Mouse (Mus musculus) layer of hippocampus, adult 2 months (tissue): ENCODE measurements around the gene Fkbp4. TPM values are rescaled to one million over a fixed set of nuclear protein-coding genes. Genes with fewer than 3 reads are reported as not detected.
"Not testable (repeated sequence)": the region's sequence is repeated elsewhere in the genome, so short reads cannot be mapped to it uniquely, and the experiment has no call there.

Experiments used
- DNase-seq, 2 experiments: peaks; one replicate each; pipeline ENCODE4 v3.0.0; 2022; ENCODE audit warnings: low spot score in 2 of 2
- H3K27ac ChIP-seq: fragments of 200-600 bp; 2 replicates; pipeline ENCODE4 v1.8.1; 2022
- H3K4me3 ChIP-seq: fragments of 200-600 bp; 2 replicates; pipeline ENCODE4 v1.8.1; 2022; ENCODE audit warnings: mild to moderate bottlenecking
- CTCF ChIP-seq: fragments of 200-600 bp; conservative IDR thresholded peaks from 2 replicates; pipeline ENCODE4 v1.8.1; 2022; ENCODE audit warnings: antibody characterized with exemption, mild to moderate bottlenecking, moderate library complexity
- total RNA-seq, 2 experiments: library from RNA; stranded (reverse); gene quantifications; 2 replicates each; pipeline ENCODE4 v1.2.3; 2021

Gene Fkbp4
- total RNA-seq, 2 experiments from 2014 or later, result 105 to 115 TPM

DNA sequence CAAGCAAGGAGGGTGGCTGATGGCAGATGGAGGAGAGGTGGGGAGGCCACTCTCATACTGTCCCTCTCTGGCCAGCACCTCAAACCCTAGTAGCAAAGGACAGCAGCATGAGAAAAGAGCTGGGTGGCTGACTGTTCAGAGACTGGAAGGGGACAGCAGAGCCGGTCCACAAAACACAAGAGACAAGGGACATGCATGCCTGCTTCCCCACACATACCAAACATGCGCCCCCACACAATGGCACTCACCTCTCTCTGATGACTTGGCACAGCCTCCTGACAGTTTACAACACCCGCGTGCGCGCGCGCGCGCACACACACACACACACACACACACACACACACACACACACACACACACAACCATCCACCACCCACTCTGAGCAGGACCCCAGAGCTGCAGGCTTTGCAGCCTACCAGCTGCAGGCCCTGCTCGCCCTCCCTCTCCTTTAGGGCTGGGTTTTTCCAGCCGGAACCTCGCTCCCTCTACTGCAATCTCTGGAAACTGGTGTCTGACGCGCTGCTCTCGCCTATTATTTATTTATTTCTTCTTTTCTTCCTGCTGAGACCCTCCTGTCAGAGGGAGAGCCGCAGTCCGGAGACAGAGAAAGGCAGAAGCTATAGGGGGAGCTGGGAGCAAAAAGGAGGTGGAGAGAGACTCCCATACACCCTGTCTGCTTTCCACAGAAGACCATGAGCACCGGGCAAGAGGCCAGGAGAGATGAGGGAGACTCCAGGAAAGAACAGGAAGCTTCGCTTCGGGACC is 38.9 kb downstream of the Fkbp4 start:
- TF ChIP-seq CTCF, result no peak
- H3K4me3 ChIP-seq, result peak overlapping the region; percentile 60
- peak overlapping the region; percentile 90 for H3K27ac ChIP-seq
- peak in 1 of 2 experiments; percentile 49 for DNase-seq

DNA sequence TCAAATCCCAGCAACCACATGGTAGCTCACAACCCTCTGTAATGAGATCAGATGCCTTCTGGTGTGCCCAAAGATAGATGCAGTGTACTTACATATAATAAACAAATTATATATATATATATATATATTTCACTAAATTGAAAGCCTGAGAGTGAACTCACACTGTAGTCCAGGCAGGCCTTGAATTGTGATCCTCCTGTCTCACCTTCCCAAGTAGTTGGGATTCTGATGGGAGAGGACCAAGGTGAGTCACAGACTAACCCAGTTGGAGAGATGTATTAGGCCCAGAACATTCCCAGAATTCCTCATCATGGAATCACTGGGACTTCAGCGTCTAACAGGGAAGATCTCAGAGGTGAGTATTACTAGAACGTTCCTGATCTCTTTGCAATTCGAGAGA is 39.5 kb downstream of the Fkbp4 start, which contains the start of gene Nrip2:
TSS of gene Nrip2 (plus strand) at position 301 of the 400 bp plus-strand sequence.
- no peak for DNase-seq
- H3K27ac ChIP-seq, result peak within 1 kb of the TSS; percentile 90
- no peak for TF ChIP-seq CTCF
- peak within 1 kb of the TSS; percentile 60 for H3K4me3 ChIP-seq

DNA sequence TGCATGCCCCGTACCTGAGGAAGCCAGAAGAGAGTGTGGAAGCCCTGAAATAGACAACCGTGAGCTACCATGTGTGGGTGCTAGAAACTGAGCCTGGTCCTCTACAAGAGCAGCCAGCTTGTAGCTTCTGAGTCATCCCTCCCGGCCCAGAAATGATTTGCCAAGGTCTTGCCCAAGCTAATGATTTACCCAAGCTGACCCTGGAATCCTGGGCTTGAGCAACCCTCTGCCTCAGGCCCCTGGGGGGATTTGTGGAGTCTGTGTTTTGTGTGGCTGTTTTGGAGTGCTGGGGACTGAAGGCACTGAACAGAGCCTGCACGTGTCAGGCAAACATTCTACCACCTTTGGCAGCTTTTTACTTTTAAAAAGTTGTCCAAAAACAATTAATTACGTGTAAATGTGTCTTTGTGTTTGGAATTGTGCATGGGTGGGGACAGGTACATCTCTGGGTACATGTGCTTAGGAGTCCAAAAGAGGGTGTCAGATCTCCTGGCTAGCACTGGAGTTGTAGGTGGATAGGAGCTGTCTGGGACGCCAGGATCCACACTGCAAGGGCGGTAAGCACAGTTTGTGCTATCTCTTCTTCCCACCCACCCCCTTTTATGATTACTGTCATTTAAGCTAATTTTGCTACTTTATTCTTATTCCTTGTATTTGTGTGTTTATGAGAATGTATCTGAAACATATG is 40.8 kb downstream of the Fkbp4 start:
- no peak overlapping the region for H3K4me3 ChIP-seq
- H3K27ac ChIP-seq, result peak overlapping the region; percentile 36; the same call in 1 of the 2 replicates
- DNase-seq, result no peak
- TF ChIP-seq CTCF, result no peak

DNA sequence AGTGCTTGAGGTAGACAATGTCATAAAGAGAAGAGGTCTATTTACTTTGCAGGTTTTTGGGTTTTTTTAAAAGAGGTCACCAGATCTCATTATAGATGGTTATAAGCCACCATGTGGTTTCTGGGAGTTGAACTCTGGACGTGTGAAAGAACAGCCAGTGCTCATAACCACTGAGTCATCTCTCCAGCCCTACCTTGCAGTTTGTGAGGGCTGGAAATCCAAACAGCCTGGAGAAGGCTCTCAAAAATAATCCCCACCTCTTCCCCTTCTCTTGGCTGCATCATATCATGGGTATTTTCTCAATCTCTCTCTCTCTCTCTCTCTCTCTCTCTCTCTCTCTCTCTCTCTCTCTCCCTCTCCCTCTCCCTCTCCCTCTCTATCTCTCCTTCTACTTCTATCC is 47.8 kb downstream of the Fkbp4 start:
- TF ChIP-seq CTCF, result no peak
- no peak for DNase-seq
- Histone ChIP-seq H3K27ac (no peak overlapping the region), H3K4me3 (no peak overlapping the region)

DNA sequence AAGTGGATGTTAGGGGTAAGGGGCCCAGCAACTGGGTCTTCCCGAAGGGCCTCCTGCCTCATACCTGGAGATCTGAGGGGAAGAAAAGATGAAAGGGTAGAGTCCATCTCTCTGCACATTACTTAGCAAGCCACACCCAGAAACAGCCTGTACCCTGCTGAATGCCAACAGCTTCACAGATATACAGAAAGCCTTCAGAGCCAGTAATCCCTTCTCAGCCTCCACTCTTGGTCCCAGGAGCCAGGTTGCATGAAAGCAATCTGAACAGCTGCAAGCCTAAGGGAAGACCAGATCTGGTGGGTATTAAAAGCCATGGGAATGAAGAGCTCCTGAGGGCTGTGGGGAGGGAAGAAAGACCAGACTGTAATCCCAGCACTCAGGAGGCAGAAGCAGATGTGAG is 49.3 kb downstream of the Fkbp4 start:
- Histone ChIP-seq H3K4me3 (no peak overlapping the region), H3K27ac (no peak overlapping the region)
- no peak for DNase-seq
- no peak for TF ChIP-seq CTCF

DNA sequence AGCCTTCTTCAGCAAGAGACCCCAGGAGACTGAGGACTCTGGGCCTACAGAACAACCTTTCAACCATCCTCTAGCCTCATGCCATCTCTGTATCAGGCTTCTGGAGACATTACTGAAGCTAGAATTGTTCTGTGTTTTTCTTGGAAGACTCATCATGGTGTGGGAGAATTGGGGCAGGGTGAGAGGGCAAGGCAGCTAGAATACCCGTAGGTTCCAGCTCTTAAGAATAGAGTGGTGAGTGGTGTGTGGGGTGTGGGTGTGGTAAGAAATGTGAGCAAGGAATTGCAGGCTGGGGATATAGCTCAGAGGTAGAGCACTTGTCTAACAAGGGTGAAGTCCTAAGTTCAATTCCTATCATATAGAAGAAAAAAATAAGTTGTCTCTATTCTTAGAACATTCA is 53.5 kb downstream of the Fkbp4 start:
- no peak for DNase-seq
- no peak for TF ChIP-seq CTCF
- no peak overlapping the region for H3K4me3 ChIP-seq
- H3K27ac ChIP-seq, result no peak overlapping the region

DNA sequence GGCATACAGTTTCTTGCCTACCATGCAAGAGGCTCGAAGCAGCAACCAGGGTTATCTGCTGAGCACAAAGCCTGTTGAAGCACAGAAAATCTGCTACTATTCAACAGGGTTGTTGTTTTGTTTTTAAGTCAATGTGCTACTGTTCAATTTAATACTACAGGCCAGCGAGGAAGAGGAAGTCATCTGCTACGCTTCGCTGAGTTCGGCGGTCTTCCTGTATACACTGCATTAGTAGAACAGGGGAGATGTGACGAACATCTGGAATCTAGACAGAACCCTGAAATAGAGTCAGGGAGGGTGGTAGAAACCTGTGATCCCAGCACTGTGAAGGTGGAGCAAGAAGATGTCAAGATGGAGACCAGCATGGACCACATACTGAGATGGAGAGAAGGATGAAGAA is 54.7 kb downstream of the Fkbp4 start:
- Histone ChIP-seq H3K4me3 (no peak overlapping the region), H3K27ac (no peak overlapping the region)
- TF ChIP-seq CTCF, result no peak
- DNase-seq, result no peak

DNA sequence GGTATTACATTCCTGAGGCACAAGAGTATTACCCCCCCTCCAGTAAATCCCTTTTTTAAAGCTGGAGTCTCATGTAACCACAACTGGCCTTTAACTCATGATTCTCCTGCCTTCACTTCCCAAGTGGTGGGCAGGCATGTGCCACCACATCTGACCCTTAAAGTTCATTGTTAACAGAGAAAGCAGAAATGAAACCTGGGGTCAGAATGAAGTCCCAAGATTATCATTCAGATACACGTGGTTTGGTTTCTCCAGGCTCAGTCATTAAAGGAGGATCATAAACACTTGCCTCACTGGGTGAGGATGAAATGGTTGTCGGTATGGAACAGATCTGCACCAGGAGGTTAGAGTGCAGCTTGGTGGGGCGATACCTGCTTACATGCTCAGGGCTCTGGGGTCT is 57.2 kb downstream of the Fkbp4 start:
- no peak for TF ChIP-seq CTCF
- H3K27ac ChIP-seq, result no peak overlapping the region
- H3K4me3 ChIP-seq, result no peak overlapping the region
- no peak for DNase-seq

DNA sequence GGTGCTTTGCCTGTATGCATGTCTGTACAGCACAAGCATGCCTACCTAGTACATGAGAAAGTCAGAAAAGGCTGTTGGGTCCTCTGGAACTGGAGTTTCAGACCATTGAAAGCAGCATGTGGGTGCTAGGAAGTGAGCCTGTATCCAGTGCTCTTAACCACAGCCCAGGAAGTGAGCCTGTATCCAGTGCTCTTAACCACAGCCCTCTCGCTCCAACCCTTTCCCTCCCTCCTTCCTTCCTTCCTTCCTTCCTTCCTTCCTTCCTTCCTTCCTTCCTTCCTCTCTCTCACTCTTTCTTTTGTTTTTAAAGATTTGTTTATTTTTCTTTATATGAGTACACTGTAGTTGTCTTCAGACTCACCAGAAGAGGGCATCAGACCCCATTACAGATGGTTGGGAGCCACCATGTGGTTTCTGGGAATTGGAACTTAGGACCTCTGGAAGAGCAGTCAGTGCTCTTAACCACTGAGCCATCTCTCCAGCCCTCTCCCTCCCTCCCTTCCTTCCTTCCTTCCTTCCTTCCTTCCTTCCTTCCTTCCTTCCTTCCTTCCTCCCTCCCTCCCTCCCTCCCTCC is 57.8 kb downstream of the Fkbp4 start:
- not testable (repeated sequence) for DNase-seq, H3K27ac ChIP-seq, H3K4me3 ChIP-seq
- peak; percentile 59 for TF ChIP-seq CTCF

Other genes starting within 250 kb of the Fkbp4 start
- gene Tead4, start 137.9 kb downstream of the Fkbp4 start, total RNA-seq, result under 1 TPM; 0.86 to 0.87 TPM
- gene Tulp3, start 82.8 kb downstream of the Fkbp4 start, total RNA-seq, result 10 to 100 TPM; 23.1 to 24.8 TPM
- 10 to 100 TPM; 18.2 to 18.3 TPM for gene Rhno1, start 75.8 kb downstream of the Fkbp4 start, total RNA-seq
- 1 to 10 TPM; 1.8 to 3.5 TPM for gene Foxm1, start 75.7 kb downstream of the Fkbp4 start, total RNA-seq
- gene Tex52, start 63.2 kb downstream of the Fkbp4 start, total RNA-seq, result 1 to 10 TPM; 1.3 to 1.5 TPM
- not detected for gene Gm44596, start 63.2 kb downstream of the Fkbp4 start, total RNA-seq
- 10 to 100 TPM; 18.4 to 20.3 TPM for gene Nrip2, start 39.4 kb downstream of the Fkbp4 start, total RNA-seq
- gene Itfg2, start 13.7 kb downstream of the Fkbp4 start, total RNA-seq, result 10 to 100 TPM; 23.8 to 28.6 TPM
- not detected for gene Pzp, start 88.0 kb upstream of the Fkbp4 start, total RNA-seq
- 10 to 100 TPM in 1 of 2 experiments, 1 to 10 TPM in 1; 9.8 to 10.4 TPM for gene A2ml1, start 142.9 kb upstream of the Fkbp4 start, total RNA-seq
- gene Klrb1a, start 184.9 kb upstream of the Fkbp4 start, total RNA-seq, result not detected
- not detected for gene Clec2h, start 223.7 kb upstream of the Fkbp4 start, total RNA-seq